Mouse (Mus musculus) kidney, embryonic 14.5 days (tissue): Measurements from ENCODE around the gene Evl. TPM values are rescaled to one million over a fixed set of nuclear protein-coding genes. Genes with fewer than 3 reads are reported as not detected.

Experiments used
- ATAC-seq: fragments of 200-750 bp; cut with Nextera tagmentation; 2 replicates; pipeline ENCODE4 v1.8.0; 2017; ENCODE audit warnings: moderate number of reproducible peaks, mild to moderate bottlenecking, moderate TSS enrichment, moderate library complexity; ENCODE audit not compliant: low FRiP score, low TSS enrichment
- H3K27ac ChIP-seq: fragments of 300-500 bp; sonication (generic); 2 replicates; pipeline ENCODE4 v1.5.1; 2014; ENCODE audit warnings: low read depth, mild to moderate bottlenecking, low read length, moderate library complexity, mixed read lengths
- H3K27me3 ChIP-seq: fragments of 300-500 bp; sonication (generic); 2 replicates; pipeline ENCODE4 v1.6.1; 2014; ENCODE audit warnings: mild to moderate bottlenecking, low read length; ENCODE audit not compliant: control insufficient read depth, insufficient read depth
- H3K36me3 ChIP-seq: fragments of 300-500 bp; sonication (generic); 2 replicates; pipeline ENCODE4 v1.6.1; 2014; ENCODE audit warnings: low read length, mixed read lengths; ENCODE audit not compliant: control insufficient read depth, insufficient read depth
- H3K4me1 ChIP-seq: fragments of 300-500 bp; sonication (generic); 2 replicates; pipeline ENCODE4 v1.6.1; 2014; ENCODE audit warnings: low read length, mixed read lengths; ENCODE audit not compliant: control insufficient read depth, insufficient read depth
- H3K4me2 ChIP-seq: fragments of 300-500 bp; sonication (generic); replicated peaks from 2 replicates; pipeline ENCODE4 v1.6.1; 2014; ENCODE audit warnings: low read depth, mild to moderate bottlenecking, low read length
- H3K4me3 ChIP-seq: fragments of 300-500 bp; sonication (generic); 2 replicates; pipeline ENCODE4 v1.5.1; 2014; ENCODE audit warnings: mild to moderate bottlenecking, low read length
- H3K9ac ChIP-seq: fragments of 300-500 bp; sonication (generic); 2 replicates; pipeline ENCODE4 v1.6.1; 2014; ENCODE audit warnings: low read depth, mild to moderate bottlenecking, low read length, moderate library complexity
- H3K9me3 ChIP-seq: fragments of 300-500 bp; sonication (generic); 2 replicates; pipeline ENCODE4 v1.6.1; 2016; ENCODE audit warnings: low read length; ENCODE audit not compliant: control insufficient read depth
- WGBS: fragments of 180-500 bp; shearing (Covaris S2); extraction: QIAGEN DNeasy Blood & Tissue Kit; methylation state at CpG from one replicate; pipeline ENCODE4 v1.1.7; 2014; 5-methylcytosine and 5-hydroxymethylcytosine counted together
- polyA plus RNA-seq: library from polyadenylated mRNA; unstranded; fragments of >200 nt; fragmentation: Nextera tagmentation; extraction: Ambion mirVana; gene quantifications from 2 replicates; pipeline ENCODE4 v1.2.1, GENCODE M21; 2014

Gene Evl
- polyA plus RNA-seq, 1 experiment from 2014 or later = 73.7 TPM

DNA sequence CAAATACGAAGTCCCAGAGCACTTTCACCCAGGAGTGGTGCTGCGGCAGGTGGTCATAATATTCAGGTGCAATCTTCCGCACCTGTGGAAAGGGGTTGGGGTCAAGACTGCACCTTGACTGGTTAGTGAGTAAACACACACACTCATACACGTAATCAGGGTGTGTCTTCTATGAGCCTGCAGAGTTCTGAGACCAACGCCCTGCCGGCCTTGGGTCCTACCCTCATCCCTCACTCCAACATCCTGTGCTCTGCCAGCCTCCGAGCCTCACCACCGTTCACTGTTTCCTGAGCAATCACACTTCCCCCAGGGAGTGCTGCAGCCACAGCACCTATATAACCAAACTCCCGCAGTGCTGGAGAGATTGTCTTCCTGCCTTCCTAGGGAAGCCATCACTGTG lies 136.0 kb downstream of the Evl start:
- no peak overlapping the region for H3K4me3 ChIP-seq
- no peak overlapping the region for H3K9ac ChIP-seq
- H3K36me3 ChIP-seq = peaks cover 37% of the 10 kb centered on the region
- 73% methylated on average over 9 of the region's 9 CpGs for WGBS
- H3K27ac ChIP-seq = no peak overlapping the region
- no peaks in the 10 kb centered on the region for H3K27me3 ChIP-seq
- ATAC-seq = no peak
- 0 out of 2 replicates have a peak, but pooled peaks cover 3% of the 10 kb centered on the region for H3K4me1 ChIP-seq
- no peak overlapping the region for H3K4me2 ChIP-seq
- no peaks in the 10 kb centered on the region for H3K9me3 ChIP-seq

DNA sequence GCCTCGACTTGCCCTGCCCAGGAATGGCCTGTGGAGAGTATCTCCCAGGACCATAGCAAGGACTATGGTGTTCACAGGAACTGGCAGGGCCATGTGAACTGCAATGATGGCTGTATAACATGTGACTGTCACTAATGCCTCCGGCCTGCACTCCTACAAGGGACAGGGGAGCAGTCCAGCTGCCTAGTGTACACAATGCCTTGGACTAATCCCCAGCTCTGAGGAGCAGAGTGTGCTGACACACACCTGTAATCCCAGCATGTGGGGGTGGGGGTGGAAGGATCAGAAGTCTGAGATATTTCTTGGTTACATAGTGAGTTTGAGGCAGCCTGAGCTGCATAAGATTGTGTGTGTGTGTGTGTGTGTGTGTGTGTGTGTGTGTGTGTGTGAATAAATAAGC lies 139.1 kb downstream of the Evl start:
- 40% methylated on average over 2 of the region's 2 CpGs for WGBS
- Histone ChIP-seq H3K27me3 (no peaks in the 10 kb centered on the region), H3K4me2 (no peak overlapping the region), H3K4me3 (no peak overlapping the region), H3K9ac (no peak overlapping the region), H3K4me1 (0 out of 2 replicates have a peak, but pooled peaks cover 1% of the 10 kb centered on the region), H3K9me3 (no peaks in the 10 kb centered on the region), H3K27ac (no peak overlapping the region), H3K36me3 (peaks cover 9% of the 10 kb centered on the region)
- peak; percentile 26; the same call in 1 of the 2 replicates for ATAC-seq

DNA sequence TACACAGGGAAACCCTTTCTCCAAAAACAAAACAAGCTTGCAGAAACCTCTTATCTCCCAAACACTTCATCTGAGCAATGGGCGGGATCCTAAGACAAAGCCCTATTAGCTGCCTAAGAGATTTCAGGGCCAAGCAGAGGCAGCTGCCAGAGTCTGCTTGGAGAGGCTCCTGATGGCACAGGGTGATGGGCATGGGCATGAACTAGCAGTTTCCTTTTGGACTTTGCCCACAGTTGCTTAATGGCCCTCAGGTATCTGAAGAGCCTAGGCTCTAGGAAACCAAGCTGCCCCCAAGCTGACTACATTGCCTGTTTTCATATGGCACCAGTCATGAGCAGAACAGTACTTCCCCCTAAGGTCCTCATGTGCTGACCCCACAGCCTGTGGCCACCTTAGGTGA lies 139.7 kb downstream of the Evl start:
- no peak for ATAC-seq
- Histone ChIP-seq H3K27me3 (no peaks in the 10 kb centered on the region), H3K9me3 (no peaks in the 10 kb centered on the region), H3K4me3 (no peak overlapping the region), H3K4me2 (no peak overlapping the region), H3K36me3 (peaks cover 3% of the 10 kb centered on the region; the same call in 1 of the 2 replicates), H3K27ac (no peak overlapping the region), H3K9ac (no peak overlapping the region), H3K4me1 (0 out of 2 replicates have a peak, but pooled peaks cover 7% of the 10 kb centered on the region)
- WGBS = 93% methylated on average over 1 of the region's 1 CpGs

DNA sequence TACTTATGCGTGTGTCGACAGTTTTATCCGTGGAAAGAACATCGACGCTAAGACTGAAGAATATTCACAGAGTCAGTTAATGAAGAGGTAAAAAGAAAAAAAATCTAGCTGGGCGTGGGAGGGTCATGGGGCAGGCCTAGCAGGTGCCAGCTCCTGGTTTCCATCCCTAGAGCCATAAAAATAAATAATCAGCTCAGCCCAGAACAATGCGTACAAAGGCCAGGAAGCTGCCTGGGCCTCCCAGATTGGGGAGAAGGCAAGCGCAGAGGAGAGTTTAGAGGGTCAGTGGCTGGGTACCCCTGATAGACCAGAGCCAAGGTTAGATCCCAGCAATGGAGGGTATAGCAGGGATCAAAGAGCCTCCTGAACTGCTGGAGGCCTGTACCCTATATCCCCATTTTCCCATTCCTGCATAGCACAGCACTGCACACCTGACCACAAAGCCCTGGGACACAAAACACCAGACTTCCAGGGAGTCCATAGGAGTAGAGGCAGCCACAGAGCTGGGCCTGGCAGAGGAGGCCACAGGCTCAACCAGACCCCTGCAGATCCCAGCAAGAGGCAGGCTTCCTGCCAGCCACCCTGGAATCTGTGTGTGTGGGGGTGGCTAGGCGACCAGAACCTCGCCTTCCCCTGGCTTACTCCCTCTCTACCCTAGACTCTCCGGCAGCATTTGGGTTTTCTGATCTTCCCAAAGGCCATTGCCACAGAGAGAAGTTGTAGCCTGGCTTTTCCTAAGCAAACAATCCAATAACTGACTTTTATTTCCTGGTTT lies 144.4 kb downstream of the Evl start:
- H3K4me2 ChIP-seq = no peak overlapping the region
- no peak overlapping the region for H3K9ac ChIP-seq
- H3K27me3 ChIP-seq = peaks cover 21% of the 10 kb centered on the region
- no peaks in the 10 kb centered on the region for H3K9me3 ChIP-seq
- ATAC-seq = no peak
- peaks cover 24% of the 10 kb centered on the region for H3K4me1 ChIP-seq
- WGBS = 72% methylated on average over 11 of the region's 11 CpGs
- no peak overlapping the region for H3K4me3 ChIP-seq
- H3K36me3 ChIP-seq = no peaks in the 10 kb centered on the region
- peak overlapping the region; percentile 65; the same call in 1 of the 2 replicates for H3K27ac ChIP-seq

DNA sequence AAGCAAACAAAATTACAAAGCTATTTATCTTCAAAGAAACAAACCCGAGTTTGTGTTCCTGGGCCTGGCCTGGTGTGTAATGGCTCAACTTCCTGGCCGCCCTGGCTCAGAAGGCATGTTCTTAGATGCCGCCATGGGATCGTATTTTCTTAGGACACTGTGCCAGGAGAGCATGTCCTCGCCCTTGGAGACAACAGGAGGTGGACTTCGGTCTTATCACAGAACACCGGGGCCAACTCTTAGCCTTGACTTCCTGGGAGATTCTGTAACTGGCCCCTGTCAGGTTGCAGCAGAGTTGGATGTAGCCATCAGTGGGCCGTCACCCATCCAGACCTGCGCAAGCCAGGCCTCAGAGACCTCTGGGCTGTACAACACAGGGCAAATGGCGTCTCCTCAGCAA lies 145.1 kb downstream of the Evl start:
- no peak overlapping the region for H3K27ac ChIP-seq
- H3K4me2 ChIP-seq = no peak overlapping the region
- 72% methylated on average over 10 of the region's 10 CpGs for WGBS
- peaks cover 24% of the 10 kb centered on the region for H3K27me3 ChIP-seq
- ATAC-seq = no peak
- H3K9me3 ChIP-seq = no peaks in the 10 kb centered on the region
- no peaks in the 10 kb centered on the region for H3K36me3 ChIP-seq
- H3K4me1 ChIP-seq = peaks cover 24% of the 10 kb centered on the region
- no peak overlapping the region for H3K9ac ChIP-seq
- no peak overlapping the region for H3K4me3 ChIP-seq

DNA sequence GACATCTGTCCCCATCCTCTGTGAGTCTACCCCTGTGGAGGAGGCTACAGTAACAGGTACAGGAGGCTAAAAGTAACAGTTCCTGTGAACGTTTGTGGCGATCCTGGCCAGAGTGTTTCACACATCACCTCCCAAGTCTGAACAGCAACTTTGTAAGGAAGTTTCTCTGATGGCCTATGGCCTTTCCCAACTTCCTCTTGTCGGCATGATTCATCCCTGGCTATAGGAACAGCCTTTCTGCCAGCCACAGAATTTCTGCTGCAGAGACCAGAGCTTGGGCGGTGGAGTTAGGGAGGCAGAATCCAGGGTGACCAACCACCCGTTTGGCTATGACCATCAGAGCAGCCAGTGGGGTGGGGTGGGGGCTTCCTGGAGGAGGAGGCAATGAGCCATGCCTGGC lies 145.5 kb downstream of the Evl start:
- Histone ChIP-seq H3K27me3 (peaks cover 24% of the 10 kb centered on the region), H3K27ac (no peak overlapping the region), H3K36me3 (no peaks in the 10 kb centered on the region), H3K4me1 (peaks cover 24% of the 10 kb centered on the region), H3K4me3 (no peak overlapping the region), H3K9me3 (no peaks in the 10 kb centered on the region), H3K4me2 (no peak overlapping the region), H3K9ac (no peak overlapping the region)
- 53% methylated on average over 5 of the region's 5 CpGs for WGBS
- ATAC-seq = no peak

DNA sequence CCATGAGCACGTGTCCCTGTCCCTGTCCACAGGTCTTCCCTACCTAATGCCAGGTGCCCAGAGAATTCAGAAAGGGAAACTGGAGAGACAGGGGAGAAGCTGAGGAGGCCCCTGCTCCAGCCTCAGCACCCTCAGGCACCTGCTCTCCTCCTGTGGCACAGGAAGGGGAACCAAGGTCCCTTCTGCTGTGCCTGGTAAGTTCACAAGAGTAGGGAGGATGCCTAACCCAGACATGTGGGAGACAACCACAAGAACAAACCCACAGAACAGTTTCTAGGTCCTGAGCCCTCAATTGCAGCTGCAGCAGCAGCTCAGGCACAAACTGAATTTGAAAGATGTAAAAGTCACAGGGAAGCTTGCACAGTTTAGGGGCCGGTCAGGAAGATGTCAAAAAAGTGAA lies 146.7 kb downstream of the Evl start:
- peaks cover 24% of the 10 kb centered on the region for H3K4me1 ChIP-seq
- H3K4me3 ChIP-seq = 0 out of 2 replicates have a peak overlapping the region, but pooled peaks have one; percentile 31
- H3K9me3 ChIP-seq = no peaks in the 10 kb centered on the region
- H3K27me3 ChIP-seq = peaks cover 24% of the 10 kb centered on the region
- WGBS = 50% methylated on average over 2 of the region's 2 CpGs
- ATAC-seq = no peak
- no peak overlapping the region for H3K27ac ChIP-seq
- no peak overlapping the region for H3K4me2 ChIP-seq
- H3K36me3 ChIP-seq = no peaks in the 10 kb centered on the region
- H3K9ac ChIP-seq = no peak overlapping the region

DNA sequence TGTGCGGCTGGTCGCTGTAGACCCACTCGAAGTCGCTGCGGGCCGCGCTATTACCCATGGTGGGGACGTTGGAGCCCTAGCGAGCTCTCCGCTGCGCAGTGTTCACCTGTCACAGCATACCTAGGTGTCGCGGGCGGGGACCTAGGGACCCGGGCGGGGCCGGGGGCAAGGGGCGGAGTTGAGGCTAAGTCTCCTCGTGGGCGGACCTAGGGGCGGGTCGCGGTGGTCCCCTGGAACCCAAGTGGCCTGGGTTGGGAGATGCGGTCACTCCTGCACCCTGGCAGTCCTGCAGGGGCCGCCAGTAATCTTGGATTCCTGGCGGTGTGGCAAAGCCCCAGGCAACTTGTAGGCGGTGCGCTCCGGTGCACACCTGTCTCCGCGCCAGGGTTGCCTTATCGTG lies 147.7 kb downstream of the Evl start, which contains the start of gene Degs2:
TSS of gene Degs2 (minus strand) at position 131 of the 400 bp plus-strand sequence.
- peak; percentile 73 for ATAC-seq
- Histone ChIP-seq H3K4me3 (peak within 1 kb of the TSS; percentile 31), H3K4me1 (peaks cover 24% of the 10 kb centered on the region), H3K27ac (no peak within 1 kb of the TSS), H3K27me3 (peaks cover 24% of the 10 kb centered on the region), H3K36me3 (no peaks in the 10 kb centered on the region), H3K4me2 (peak within 1 kb of the TSS; percentile 48), H3K9ac (peak within 1 kb of the TSS; percentile 34; the same call in 1 of the 2 replicates), H3K9me3 (no peaks in the 10 kb centered on the region)
- under 1% methylated on average over 32 of the region's 32 CpGs for WGBS

DNA sequence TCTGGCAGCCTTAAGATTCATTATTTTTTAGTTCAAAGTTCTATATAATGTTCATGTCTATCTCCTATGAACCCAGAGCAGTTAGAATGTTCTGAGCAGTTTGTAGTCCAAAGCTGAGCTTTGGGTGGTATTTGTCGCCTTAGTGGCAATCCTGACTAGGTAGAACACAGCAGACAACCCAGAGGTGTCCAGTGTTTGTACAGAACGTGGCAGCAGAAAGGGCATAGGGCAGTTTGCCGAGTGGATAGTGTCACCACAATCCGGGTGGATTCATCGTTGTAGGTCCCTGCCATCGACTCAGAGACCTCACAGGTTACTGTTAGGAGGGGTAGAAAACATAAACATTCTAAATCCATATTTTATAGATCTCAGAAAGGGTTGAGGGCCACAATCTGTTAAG lies 151.0 kb downstream of the Evl start:
- H3K9me3 ChIP-seq = no peaks in the 10 kb centered on the region
- H3K36me3 ChIP-seq = no peaks in the 10 kb centered on the region
- H3K27ac ChIP-seq = no peak overlapping the region
- ATAC-seq = no peak
- no peak overlapping the region for H3K4me3 ChIP-seq
- H3K4me1 ChIP-seq = peaks cover 7% of the 10 kb centered on the region; the same call in 1 of the 2 replicates
- WGBS = 87% methylated on average over 6 of the region's 6 CpGs
- H3K4me2 ChIP-seq = no peak overlapping the region
- no peak overlapping the region for H3K9ac ChIP-seq
- H3K27me3 ChIP-seq = peaks cover 24% of the 10 kb centered on the region
